Mouse (Mus musculus): Measurements from ENCODE around the gene Meltf. TPM values are rescaled to one million over a fixed set of nuclear protein-coding genes. Genes with fewer than 3 reads are reported as not detected.

Meltf gene
- polyA plus RNA-seq, 1 experiment from 2014 or later = 0.17 TPM

GRCm38 (mm10) chr16:31924368-31924767 is 45.8 kb downstream of the Meltf start:
- H3K9ac ChIP-seq (replicated peaks; ENCODE audit: low read length) = no peak overlapping the region
- no peaks in the 10 kb centered on the region for H3K27me3 ChIP-seq (ENCODE audit: control insufficient read depth, insufficient read depth, low read length)
- H3K27ac ChIP-seq (replicated peaks; ENCODE audit: low read depth, low read length) = no peak overlapping the region
- H3K36me3 ChIP-seq (ENCODE audit: control insufficient read depth, insufficient read depth, low read length) = no peaks in the 10 kb centered on the region
- WGBS = 88% methylated on average over 6 of the region's 6 CpGs
- H3K9me3 ChIP-seq (ENCODE audit: control insufficient read depth, low read length) = no peaks in the 10 kb centered on the region
- DNase-seq (no peak), ATAC-seq (ENCODE audit: low FRiP score, low TSS enrichment) (no peak)
- H3K4me1 ChIP-seq (ENCODE audit: control insufficient read depth, insufficient read depth, low read length) = no peaks in the 10 kb centered on the region
- no peak overlapping the region for H3K4me3 ChIP-seq (replicated peaks; ENCODE audit: low read depth, low read length)
- H3K4me2 ChIP-seq (ENCODE audit: low read length) = no peak overlapping the region

- Histone ChIP-seq H3K4me3 (replicated peaks; ENCODE audit: low read depth, low read length) (no peak overlapping the region), H3K9ac (replicated peaks; ENCODE audit: low read length) (no peak overlapping the region), H3K27me3 (ENCODE audit: control insufficient read depth, insufficient read depth, low read length) (no peaks in the 10 kb centered on the region), H3K4me1 (ENCODE audit: control insufficient read depth, insufficient read depth, low read length) (no peaks in the 10 kb centered on the region), H3K36me3 (ENCODE audit: control insufficient read depth, insufficient read depth, low read length) (no peaks in the 10 kb centered on the region), H3K9me3 (ENCODE audit: control insufficient read depth, low read length) (no peaks in the 10 kb centered on the region), H3K4me2 (ENCODE audit: low read length) (no peak overlapping the region), H3K27ac (replicated peaks; ENCODE audit: low read depth, low read length) (no peak overlapping the region)
- no peak for ATAC-seq (ENCODE audit: low FRiP score, low TSS enrichment)
- DNase-seq = no peak
- WGBS = 66% methylated on average over 6 of the region's 6 CpGs
Observed at GRCm38 (mm10) chr16:31926091-31926490, 47.5 kb downstream of the Meltf start.

GRCm38 (mm10) chr16:31926547-31927182 is 48.1 kb downstream of the Meltf start:
- no peak overlapping the region for H3K4me2 ChIP-seq (ENCODE audit: low read length)
- no peak for ATAC-seq (ENCODE audit: low FRiP score, low TSS enrichment)
- no peaks in the 10 kb centered on the region for H3K4me1 ChIP-seq (ENCODE audit: control insufficient read depth, insufficient read depth, low read length)
- no peaks in the 10 kb centered on the region for H3K36me3 ChIP-seq (ENCODE audit: control insufficient read depth, insufficient read depth, low read length)
- 83% methylated on average over 13 of the region's 13 CpGs for WGBS
- no peaks in the 10 kb centered on the region for H3K27me3 ChIP-seq (ENCODE audit: control insufficient read depth, insufficient read depth, low read length)
- no peak overlapping the region for H3K9ac ChIP-seq (replicated peaks; ENCODE audit: low read length)
- H3K27ac ChIP-seq (replicated peaks; ENCODE audit: low read depth, low read length) = no peak overlapping the region
- H3K9me3 ChIP-seq (ENCODE audit: control insufficient read depth, low read length) = no peaks in the 10 kb centered on the region
- H3K4me3 ChIP-seq (replicated peaks; ENCODE audit: low read depth, low read length) = no peak overlapping the region
- DNase-seq = no peak

GRCm38 (mm10) chr16:31927412-31927811 is 48.8 kb downstream of the Meltf start:
- Histone ChIP-seq H3K27me3 (ENCODE audit: control insufficient read depth, insufficient read depth, low read length) (no peaks in the 10 kb centered on the region), H3K9ac (replicated peaks; ENCODE audit: low read length) (no peak overlapping the region), H3K4me2 (ENCODE audit: low read length) (no peak overlapping the region), H3K36me3 (ENCODE audit: control insufficient read depth, insufficient read depth, low read length) (no peaks in the 10 kb centered on the region), H3K9me3 (ENCODE audit: control insufficient read depth, low read length) (no peaks in the 10 kb centered on the region), H3K4me1 (ENCODE audit: control insufficient read depth, insufficient read depth, low read length) (no peaks in the 10 kb centered on the region), H3K27ac (replicated peaks; ENCODE audit: low read depth, low read length) (no peak overlapping the region), H3K4me3 (replicated peaks; ENCODE audit: low read depth, low read length) (no peak overlapping the region)
- DNase-seq (no peak), ATAC-seq (ENCODE audit: low FRiP score, low TSS enrichment) (no peak)
- WGBS = 91% methylated on average over 5 of the region's 5 CpGs

GRCm38 (mm10) chr16:31931330-31931729 is 52.7 kb downstream of the Meltf start:
- DNase-seq (peak; percentile 21), ATAC-seq (ENCODE audit: low FRiP score, low TSS enrichment) (no peak)
- no peaks in the 10 kb centered on the region for H3K36me3 ChIP-seq (ENCODE audit: control insufficient read depth, insufficient read depth, low read length)
- peak overlapping the region; percentile 8; the same call in 1 of the 2 replicates for H3K4me2 ChIP-seq (ENCODE audit: low read length)
- H3K27ac ChIP-seq (replicated peaks; ENCODE audit: low read depth, low read length) = no peak overlapping the region
- no peak overlapping the region for H3K4me3 ChIP-seq (replicated peaks; ENCODE audit: low read depth, low read length)
- no peak overlapping the region for H3K9ac ChIP-seq (replicated peaks; ENCODE audit: low read length)
- peaks cover 20% of the 10 kb centered on the region for H3K4me1 ChIP-seq (ENCODE audit: control insufficient read depth, insufficient read depth, low read length)
- WGBS = 50% methylated on average over 17 of the region's 17 CpGs
- H3K27me3 ChIP-seq (ENCODE audit: control insufficient read depth, insufficient read depth, low read length) = peaks cover 4% of the 10 kb centered on the region; the same call in 1 of the 2 replicates
- no peaks in the 10 kb centered on the region for H3K9me3 ChIP-seq (ENCODE audit: control insufficient read depth, low read length)

- Histone ChIP-seq H3K4me2 (ENCODE audit: low read length) (peak overlapping the region; percentile 86), H3K27me3 (ENCODE audit: control insufficient read depth, insufficient read depth, low read length) (peaks cover 4% of the 10 kb centered on the region; the same call in 1 of the 2 replicates), H3K9ac (replicated peaks; ENCODE audit: low read length) (no peak overlapping the region), H3K4me3 (replicated peaks; ENCODE audit: low read depth, low read length) (no peak overlapping the region), H3K36me3 (ENCODE audit: control insufficient read depth, insufficient read depth, low read length) (no peaks in the 10 kb centered on the region), H3K4me1 (ENCODE audit: control insufficient read depth, insufficient read depth, low read length) (peaks cover 20% of the 10 kb centered on the region), H3K27ac (replicated peaks; ENCODE audit: low read depth, low read length) (peak overlapping the region; percentile 92), H3K9me3 (ENCODE audit: control insufficient read depth, low read length) (no peaks in the 10 kb centered on the region)
- 36% methylated on average over 5 of the region's 5 CpGs for WGBS
- DNase-seq = peak; percentile 20
- no peak for ATAC-seq (ENCODE audit: low FRiP score, low TSS enrichment)
Observed at GRCm38 (mm10) chr16:31932255-31932654, 53.6 kb downstream of the Meltf start.

- Histone ChIP-seq H3K4me2 (ENCODE audit: low read length) (peak overlapping the region; percentile 86), H3K9me3 (ENCODE audit: control insufficient read depth, low read length) (no peaks in the 10 kb centered on the region), H3K4me3 (replicated peaks; ENCODE audit: low read depth, low read length) (peak overlapping the region; percentile 37), H3K36me3 (ENCODE audit: control insufficient read depth, insufficient read depth, low read length) (no peaks in the 10 kb centered on the region), H3K27me3 (ENCODE audit: control insufficient read depth, insufficient read depth, low read length) (peaks cover 4% of the 10 kb centered on the region; the same call in 1 of the 2 replicates), H3K27ac (replicated peaks; ENCODE audit: low read depth, low read length) (peak overlapping the region; percentile 92), H3K4me1 (ENCODE audit: control insufficient read depth, insufficient read depth, low read length) (peaks cover 20% of the 10 kb centered on the region), H3K9ac (replicated peaks; ENCODE audit: low read length) (peak overlapping the region; percentile 59)
- ATAC-seq (ENCODE audit: low FRiP score, low TSS enrichment) (peak; percentile 95), DNase-seq (peak; percentile 98)
- under 1% methylated on average over 50 of the region's 50 CpGs for WGBS
Observed at GRCm38 (mm10) chr16:31932840-31933697, 54.5 kb downstream of the Meltf start.

GRCm38 (mm10) chr16:31933751-31934549 is 55.3 kb downstream of the Meltf start, which contains the start of gene Pigz:
Gene Pigz, plus strand, starts transcription at chr16:31933851.
- DNase-seq (peak; percentile 67), ATAC-seq (ENCODE audit: low FRiP score, low TSS enrichment) (0 out of 2 replicates have a peak, but pooled peaks have one; percentile 11)
- Histone ChIP-seq H3K4me3 (replicated peaks; ENCODE audit: low read depth, low read length) (peak within 1 kb of the TSS; percentile 37), H3K27ac (replicated peaks; ENCODE audit: low read depth, low read length) (peak within 1 kb of the TSS; percentile 92), H3K27me3 (ENCODE audit: control insufficient read depth, insufficient read depth, low read length) (peaks cover 4% of the 10 kb centered on the region; the same call in 1 of the 2 replicates), H3K4me1 (ENCODE audit: control insufficient read depth, insufficient read depth, low read length) (peaks cover 20% of the 10 kb centered on the region), H3K36me3 (ENCODE audit: control insufficient read depth, insufficient read depth, low read length) (no peaks in the 10 kb centered on the region), H3K4me2 (ENCODE audit: low read length) (peak within 1 kb of the TSS; percentile 86), H3K9ac (replicated peaks; ENCODE audit: low read length) (peak within 1 kb of the TSS; percentile 59), H3K9me3 (ENCODE audit: control insufficient read depth, low read length) (no peaks in the 10 kb centered on the region)
- WGBS = 3% methylated on average over 42 of the region's 42 CpGs

Data from midbrain, embryonic 14.5 days (tissue).